Mouse (Mus musculus) lung, postnatal 0 days (tissue): Measurements from ENCODE around the gene Hist2h2aa2.

ENCODE experiments used
- CTCF ChIP-seq: IDR thresholded peaks from 2 replicates; pipeline ENCODE4 v1.5.1; 2016; ENCODE audit warnings: antibody characterized with exemption, mild to moderate bottlenecking
- EP300 ChIP-seq: IDR thresholded peaks from 2 replicates; pipeline ENCODE4 v1.6.1; 2016; ENCODE audit warnings: antibody characterized with exemption, mild to moderate bottlenecking, control low read depth

DNA sequence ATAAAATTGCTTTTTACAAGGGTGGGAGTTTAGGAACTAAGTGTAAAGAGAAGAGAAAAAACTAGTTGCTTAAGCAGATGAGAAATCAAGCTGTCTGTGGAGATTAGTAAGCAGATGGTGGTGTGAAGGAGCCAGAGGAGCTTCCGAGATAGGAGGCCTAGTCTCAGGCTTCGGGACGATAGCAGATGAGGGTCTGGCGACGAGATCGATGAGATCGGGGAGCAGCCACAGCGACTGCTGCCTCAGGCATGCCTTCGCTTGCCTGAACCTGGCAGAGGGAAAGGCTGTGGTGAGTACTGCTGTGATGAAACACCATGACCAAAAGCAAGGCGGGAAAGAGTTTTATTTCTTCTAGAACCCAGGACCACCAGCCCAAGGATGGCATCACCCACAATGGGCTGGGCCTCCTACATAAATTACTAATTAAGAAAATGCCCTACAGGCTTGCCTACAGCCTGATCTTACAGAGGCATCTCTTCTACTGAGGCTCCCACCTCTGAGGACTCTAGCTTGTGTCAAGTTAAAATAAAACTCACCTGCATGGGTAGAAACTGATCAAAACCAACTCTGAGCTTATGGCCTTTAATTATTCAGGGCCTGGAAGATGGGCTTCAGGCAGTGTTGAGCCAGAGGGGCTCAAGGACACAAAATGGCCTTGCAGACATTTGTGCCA lies 14.7 kb upstream of the Hist2h2aa2 start:
- TF ChIP-seq CTCF (no peak), EP300 (no peak)
